Mouse (Mus musculus) megakaryocyte, adult 5-6 weeks (primary cell): ENCODE results near the gene Ror1. TPM values are rescaled to one million over a fixed set of nuclear protein-coding genes. Genes with fewer than 3 reads are reported as not detected.

Source experiments
- ATAC-seq: 2 replicates; pipeline ENCODE4 v1.8.0; 2016; ENCODE audit warnings: mild to moderate bottlenecking, inconsistent platforms; ENCODE audit not compliant: poor library complexity, severe bottlenecking
- total RNA-seq, 2 experiments: library from RNA; stranded (forward) in 1 of 2; stranded (reverse) in 1 of 2; fragments of 153-499, 151-499 nt in 1 of 2; fragments of 221-1000, 200-1000 nt in 1 of 2; gene quantifications; 2 replicates each; pipeline versions ENCODE4 v1.2.3 to v1.2.4; 2015 to 2017

Gene Ror1
- total RNA-seq, 2 experiments from 2014 or later: 0.07 to 0.11 TPM

GRCm38 (mm10) chr4:100114148-100114547 is 18.6 kb downstream of the Ror1 start:
- no peak for ATAC-seq

- no peak for ATAC-seq
Observed at GRCm38 (mm10) chr4:100116366-100116765, 20.8 kb downstream of the Ror1 start.

- ATAC-seq: no peak
Observed at GRCm38 (mm10) chr4:100118676-100119075, 23.1 kb downstream of the Ror1 start.

- ATAC-seq: no peak
Observed at GRCm38 (mm10) chr4:100119431-100119830, 23.8 kb downstream of the Ror1 start.

- ATAC-seq: no peak
Observed at GRCm38 (mm10) chr4:100120547-100120946, 25.0 kb downstream of the Ror1 start.

GRCm38 (mm10) chr4:100122436-100122835 is 26.8 kb downstream of the Ror1 start:
- ATAC-seq: no peak

- no peak for ATAC-seq
Observed at GRCm38 (mm10) chr4:100123519-100123918, 27.9 kb downstream of the Ror1 start.

- ATAC-seq: no peak
Observed at GRCm38 (mm10) chr4:100124056-100124455, 28.5 kb downstream of the Ror1 start.

GRCm38 (mm10) chr4:100124935-100125334 is 29.3 kb downstream of the Ror1 start:
- ATAC-seq: 0 out of 2 replicates have a peak, but pooled peaks have one; percentile 21

GRCm38 (mm10) chr4:100126531-100127310 is 31.1 kb downstream of the Ror1 start:
- ATAC-seq: no peak

GRCm38 (mm10) chr4:100128026-100128922 is 32.7 kb downstream of the Ror1 start:
- no peak for ATAC-seq

GRCm38 (mm10) chr4:100129201-100129600 is 33.6 kb downstream of the Ror1 start:
- no peak for ATAC-seq

GRCm38 (mm10) chr4:100130771-100131475 is 35.3 kb downstream of the Ror1 start:
- no peak for ATAC-seq

- ATAC-seq: no peak
Observed at GRCm38 (mm10) chr4:100131488-100131887, 35.9 kb downstream of the Ror1 start.

- ATAC-seq: no peak
Observed at GRCm38 (mm10) chr4:100132261-100132660, 36.7 kb downstream of the Ror1 start.

- no peak for ATAC-seq
Observed at GRCm38 (mm10) chr4:100136046-100136445, 40.5 kb downstream of the Ror1 start.

GRCm38 (mm10) chr4:100137102-100137835 is 41.7 kb downstream of the Ror1 start:
- no peak for ATAC-seq

GRCm38 (mm10) chr4:100141626-100142025 is 46.0 kb downstream of the Ror1 start:
- ATAC-seq: no peak

GRCm38 (mm10) chr4:100144744-100145143 is 49.2 kb downstream of the Ror1 start:
- ATAC-seq: no peak

- no peak for ATAC-seq
Observed at GRCm38 (mm10) chr4:100150797-100151196, 55.2 kb downstream of the Ror1 start.
